ENCODE assay signal across 22 mouse cellular contexts in the genomic region with DNA sequence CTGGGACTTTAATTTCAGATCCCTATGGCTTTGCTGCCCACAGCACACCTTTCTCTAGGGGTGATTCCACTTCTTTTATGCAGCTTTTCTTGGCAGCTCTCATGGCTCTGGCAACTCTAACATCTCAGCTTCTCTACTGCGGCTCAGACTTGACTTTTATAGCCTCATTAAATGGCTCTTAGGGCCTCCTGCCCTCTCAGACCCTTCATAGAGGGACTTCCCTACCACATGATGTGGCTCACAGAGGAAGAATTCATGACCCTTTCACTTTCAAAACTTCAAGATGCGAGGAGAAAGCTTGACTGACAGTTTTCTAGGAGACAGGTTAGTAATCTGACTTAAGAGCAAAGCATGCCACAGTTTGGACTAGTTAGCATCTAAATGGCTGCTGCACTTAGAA.
"Had no signal": no experiment of that assay in that cellular context is flagged by ENCODE, and none has a peak within 500 bp of the region (broad histone marks: within the 10 kb centered on the region; RNA-seq: fewer than 3 reads in every experiment).

No protein-coding gene starts in this region.

- H3K4me1 ChIP-seq: heart, embryonic 13.5 days; heart, embryonic 15.5 days; hindbrain, embryonic 13.5 days; hindbrain, embryonic 15.5 days; kidney, embryonic 15.5 days had no signal

- H3K27ac ChIP-seq: heart, embryonic 13.5 days; heart, embryonic 15.5 days; hindbrain, embryonic 13.5 days; hindbrain, embryonic 15.5 days; hindbrain, postnatal 0 days; kidney, embryonic 15.5 days; kidney, postnatal 0 days; layer of hippocampus, adult 2 months; left cerebral cortex, adult 2 months; limb, embryonic 15.5 days; liver, embryonic 12.5 days; liver, embryonic 14.5 days had no signal

- H3K4me3 ChIP-seq: heart, embryonic 13.5 days; heart, embryonic 15.5 days; hindbrain, embryonic 13.5 days; hindbrain, embryonic 15.5 days; kidney, embryonic 15.5 days; layer of hippocampus, adult 2 months; left cerebral cortex, adult 2 months; limb, embryonic 15.5 days; liver, embryonic 12.5 days had no signal

- H3K36me3 ChIP-seq: heart, embryonic 13.5 days; heart, embryonic 15.5 days; hindbrain, embryonic 13.5 days; hindbrain, embryonic 15.5 days; kidney, embryonic 15.5 days; limb, embryonic 15.5 days; liver, embryonic 12.5 days had no signal

- DNase-seq: gastrocnemius, postnatal 14 days; gastrocnemius, postnatal 36 days; heart, adult 18-20 months; heart, postnatal 14 days; heart, postnatal 36 days; kidney, adult 11 months; kidney, adult 2 months; kidney, adult 9 months; kidney, postnatal 25 days; kidney, postnatal 4 days had no signal

- H3K27me3 ChIP-seq: heart, embryonic 13.5 days; heart, embryonic 15.5 days; hindbrain, embryonic 13.5 days; hindbrain, embryonic 15.5 days; kidney, embryonic 15.5 days; limb, embryonic 15.5 days; liver, embryonic 12.5 days had no signal
